Mouse (Mus musculus) ES-E14 (cell line): ENCODE measurements around the gene Plekhf1.

Experiments used
- CHD2 ChIP-seq: IDR thresholded peaks from 2 replicates; pipeline ENCODE4 v1.6.1; 2014; ENCODE audit warnings: mild to moderate bottlenecking, low read depth, low read length, inconsistent platforms
- HCFC1 ChIP-seq: IDR thresholded peaks from 2 replicates; pipeline ENCODE4 v1.6.1; 2012; ENCODE audit warnings: low read length, inconsistent platforms, borderline replicate concordance; ENCODE audit not compliant: insufficient read depth
- MAFK ChIP-seq: IDR thresholded peaks from 2 replicates; pipeline ENCODE4 v1.6.1; 2014; ENCODE audit warnings: mild to moderate bottlenecking, low read depth, low read length, inconsistent platforms; ENCODE audit not compliant: insufficient read depth

- TF ChIP-seq HCFC1 (no peak), MAFK (no peak), CHD2 (no peak)
Observed at GRCm38 (mm10) chr7:38206564-38206963, 21.3 kb downstream of the Plekhf1 start.
